Mouse (Mus musculus): ENCODE data around the gene Zfp978.
"Not testable (repeated sequence)": the region's sequence is repeated elsewhere in the genome, so short reads cannot be mapped to it uniquely, and the experiment has no call there.

Zfp978 gene

GRCm38 (mm10) chr4:147361003-147361402, at the start of gene Zfp978:
Gene Zfp978 (plus strand): TSS chr4:147361303.
- not testable (repeated sequence) for DNase-seq (ENCODE audit: low spot score in 2 of 2)

- DNase-seq (ENCODE audit: low spot score in 2 of 2): not testable (repeated sequence)
Measured at GRCm38 (mm10) chr4:147335036-147335690, 25.9 kb upstream of the Zfp978 start.

GRCm38 (mm10) chr4:147335691-147336367, 25.3 kb upstream of the Zfp978 start:
- DNase-seq (ENCODE audit: low spot score in 2 of 2): not testable (repeated sequence)

- not testable (repeated sequence) for DNase-seq (ENCODE audit: low spot score in 2 of 2)
Measured at GRCm38 (mm10) chr4:147336368-147337195, 24.5 kb upstream of the Zfp978 start.

- not testable (repeated sequence) for DNase-seq (ENCODE audit: low spot score in 2 of 2)
Measured at GRCm38 (mm10) chr4:147337520-147337919, 23.6 kb upstream of the Zfp978 start.

- no peak for DNase-seq (ENCODE audit: low spot score in 2 of 2)
Measured at GRCm38 (mm10) chr4:147338032-147338610, 23.0 kb upstream of the Zfp978 start.

GRCm38 (mm10) chr4:147338706-147339105, 22.4 kb upstream of the Zfp978 start:
- not testable (repeated sequence) for DNase-seq (ENCODE audit: low spot score in 2 of 2)

GRCm38 (mm10) chr4:147339601-147340219, 21.4 kb upstream of the Zfp978 start:
- DNase-seq (ENCODE audit: low spot score in 2 of 2): not testable (repeated sequence)

- DNase-seq (ENCODE audit: low spot score in 2 of 2): not testable (repeated sequence)
Measured at GRCm38 (mm10) chr4:147340236-147340635, 20.9 kb upstream of the Zfp978 start.

- not testable (repeated sequence) for DNase-seq (ENCODE audit: low spot score in 2 of 2)
Measured at GRCm38 (mm10) chr4:147340876-147341275, 20.2 kb upstream of the Zfp978 start.

- DNase-seq (ENCODE audit: low spot score in 2 of 2): not testable (repeated sequence)
Measured at GRCm38 (mm10) chr4:147343042-147343908, 17.8 kb upstream of the Zfp978 start.

GRCm38 (mm10) chr4:147345061-147345554, 16.0 kb upstream of the Zfp978 start:
- DNase-seq (ENCODE audit: low spot score in 2 of 2): peak in 1 of 2 experiments; percentile 1

- not testable (repeated sequence) for DNase-seq (ENCODE audit: low spot score in 2 of 2)
Measured at GRCm38 (mm10) chr4:147346361-147347035, 14.6 kb upstream of the Zfp978 start.

GRCm38 (mm10) chr4:147347300-147347699, 13.8 kb upstream of the Zfp978 start:
- DNase-seq (ENCODE audit: low spot score in 2 of 2): not testable (repeated sequence)

- not testable (repeated sequence) for DNase-seq (ENCODE audit: low spot score in 2 of 2)
Measured at GRCm38 (mm10) chr4:147347880-147348279, 13.2 kb upstream of the Zfp978 start.

- DNase-seq (ENCODE audit: low spot score in 2 of 2): not testable (repeated sequence)
Measured at GRCm38 (mm10) chr4:147348401-147348800, 12.7 kb upstream of the Zfp978 start.

GRCm38 (mm10) chr4:147348906-147349686, 12.0 kb upstream of the Zfp978 start:
- DNase-seq (ENCODE audit: low spot score in 2 of 2): peak in 1 of 2 experiments; percentile 15

- peak in 1 of 2 experiments; percentile 8 for DNase-seq (ENCODE audit: low spot score in 2 of 2)
Measured at GRCm38 (mm10) chr4:147349687-147350415, 11.3 kb upstream of the Zfp978 start.
